Mouse (Mus musculus): ENCODE results near the gene Cpsf4. TPM values are rescaled to one million over a fixed set of nuclear protein-coding genes. Genes with fewer than 3 reads are reported as not detected.

Cpsf4 gene
- total RNA-seq, 1 experiment: 73.2 TPM

DNA sequence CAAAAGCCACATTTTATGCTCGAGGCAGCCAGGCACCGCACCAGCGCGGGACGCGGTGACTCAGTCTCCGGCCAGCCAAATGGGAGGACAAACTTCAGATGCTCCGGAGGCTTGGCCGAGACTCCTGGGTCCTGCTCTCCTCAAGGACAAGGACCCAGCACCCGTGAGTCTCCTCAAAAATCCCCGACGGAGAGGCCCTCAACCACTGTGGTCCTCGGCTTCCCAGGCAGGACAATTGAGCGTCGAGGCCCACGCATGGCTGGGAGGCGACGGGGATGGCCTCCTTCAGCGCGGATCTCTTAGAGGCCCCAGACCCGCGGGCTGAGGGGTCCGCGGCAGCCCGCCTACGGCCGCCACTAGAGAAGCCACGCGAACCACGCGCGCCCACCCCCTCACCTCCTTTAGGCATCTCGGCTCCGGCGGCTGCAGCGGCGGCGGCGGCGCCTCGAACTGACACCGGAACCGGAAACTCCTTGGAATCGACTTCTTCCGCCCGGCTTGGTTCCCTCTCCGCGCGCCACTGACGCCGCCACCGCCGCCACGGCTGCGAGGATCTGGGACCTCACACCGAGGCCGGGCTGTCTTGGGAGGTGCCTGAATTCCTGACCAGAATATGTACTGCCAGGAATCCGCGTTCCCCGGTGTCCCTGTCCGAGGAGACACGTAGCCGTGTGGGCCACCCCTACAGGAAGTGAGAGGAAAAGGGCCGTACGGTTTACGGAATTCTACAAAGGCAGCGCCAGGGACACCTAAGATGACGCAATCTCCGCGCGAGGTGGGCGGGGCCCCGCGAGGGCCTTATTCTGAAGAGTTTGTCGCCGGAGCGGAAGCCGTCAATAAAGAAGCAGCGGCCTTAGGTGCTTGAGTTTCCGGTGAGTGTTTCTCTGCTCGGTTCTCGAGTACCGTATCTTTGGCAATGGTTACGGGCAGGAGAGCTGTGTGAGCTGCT, 27.2 kb upstream of the Cpsf4 start, which contains the start of the genes Pdap1 and Bud31:
Pdap1 (minus strand) TSS at position 668 of the 949 bp plus-strand sequence.
Bud31 (plus strand) TSS at position 792 of the 949 bp plus-strand sequence.
- no peaks in the 10 kb centered on the region for H3K9me3 ChIP-seq (ENCODE audit: control insufficient read depth, insufficient read depth, low read depth, low read length)
- in situ Hi-C loops (cut with MboI; ENCODE audit: low sequenced_read_pairs in 2 of 2, unreplicated experiment in 2 of 2): no loop called here
- peak within 1 kb of the TSS; percentile 77 to 89 for H3K4me3 ChIP-seq (ENCODE audit: insufficient read depth in 1 of 2, low read depth in 1 of 2, low read length in 2 of 2, poor library complexity in 1 of 2, severe bottlenecking in 1 of 2)
- H3K36me3 ChIP-seq (ENCODE audit: control insufficient read depth, insufficient read depth, low read length, poor library complexity, severe bottlenecking): peaks cover 33% of the 10 kb centered on the region
- peaks cover 0 to 2% of the 10 kb centered on the region in 2 experiments; a peak in 2 of 4 replicates for H3K4me1 ChIP-seq (ENCODE audit: control insufficient read depth in 2 of 2, insufficient read depth in 2 of 2, low read length in 2 of 2, poor library complexity in 1 of 2)
- peak; percentile 79 for DNase-seq (ENCODE audit: low read depth, low spot score)
- peak within 1 kb of the TSS; percentile 96 for H3K27ac ChIP-seq (ENCODE audit: insufficient read depth, low read depth, low read length, poor library complexity, severe bottlenecking)
- TF ChIP-seq ZC3H11A (IDR thresholded peaks at IDR 0.05; ENCODE audit: borderline replicate concordance, low read depth, low read length) (no peak), ZNF384 (IDR thresholded peaks at IDR 0.05; ENCODE audit: low read depth, low read length) (0 out of 2 replicates have a peak, but pooled peaks have one; percentile 9), HCFC1 (IDR thresholded peaks at IDR 0.05; ENCODE audit: borderline replicate concordance, insufficient read depth, low read length) (peak; percentile 81)
- peak within 1 kb of the TSS; percentile 95 for H3K9ac ChIP-seq (ENCODE audit: insufficient read depth, low read depth, low read length, poor library complexity, severe bottlenecking)

GRCm38 (mm10) chr5:145140611-145141010, 26.4 kb upstream of the Cpsf4 start:
- Histone ChIP-seq H3K27ac (ENCODE audit: insufficient read depth, low read depth, low read length, poor library complexity, severe bottlenecking) (peak overlapping the region; percentile 63), H3K4me1 (ENCODE audit: control insufficient read depth in 2 of 2, insufficient read depth in 2 of 2, low read length in 2 of 2, poor library complexity in 1 of 2) (peaks cover 0 to 2% of the 10 kb centered on the region in 2 experiments; a peak in 2 of 4 replicates), H3K9ac (ENCODE audit: insufficient read depth, low read depth, low read length, poor library complexity, severe bottlenecking) (peak overlapping the region; percentile 95), H3K36me3 (ENCODE audit: control insufficient read depth, insufficient read depth, low read length, poor library complexity, severe bottlenecking) (peaks cover 34% of the 10 kb centered on the region), H3K4me3 (ENCODE audit: insufficient read depth in 1 of 2, low read depth in 1 of 2, low read length in 2 of 2, poor library complexity in 1 of 2, severe bottlenecking in 1 of 2) (peak overlapping the region; percentile 77 to 89), H3K9me3 (ENCODE audit: control insufficient read depth, insufficient read depth, low read depth, low read length) (no peaks in the 10 kb centered on the region)
- in situ Hi-C loops (cut with MboI; ENCODE audit: low sequenced_read_pairs in 2 of 2, unreplicated experiment in 2 of 2): no loop called here
- DNase-seq (ENCODE audit: low read depth, low spot score): no peak
- TF ChIP-seq ZC3H11A (IDR thresholded peaks at IDR 0.05; ENCODE audit: borderline replicate concordance, low read depth, low read length) (no peak), MAFK (IDR thresholded peaks at IDR 0.05; ENCODE audit: insufficient read depth, low read depth, low read length) (no peak), HCFC1 (IDR thresholded peaks at IDR 0.05; ENCODE audit: borderline replicate concordance, insufficient read depth, low read length) (no peak), ZNF384 (IDR thresholded peaks at IDR 0.05; ENCODE audit: low read depth, low read length) (no peak)

GRCm38 (mm10) chr5:145147748-145148147, 19.3 kb upstream of the Cpsf4 start:
- H3K4me3 ChIP-seq (ENCODE audit: insufficient read depth in 1 of 2, low read depth in 1 of 2, low read length in 2 of 2, poor library complexity in 1 of 2, severe bottlenecking in 1 of 2): no peak overlapping the region
- in situ Hi-C loops (cut with MboI; ENCODE audit: low sequenced_read_pairs in 2 of 2, unreplicated experiment in 2 of 2): no loop called here
- H3K9ac ChIP-seq (ENCODE audit: insufficient read depth, low read depth, low read length, poor library complexity, severe bottlenecking): no peak overlapping the region
- H3K27ac ChIP-seq (ENCODE audit: insufficient read depth, low read depth, low read length, poor library complexity, severe bottlenecking): no peak overlapping the region
- no peaks in the 10 kb centered on the region for H3K4me1 ChIP-seq (ENCODE audit: control insufficient read depth in 2 of 2, insufficient read depth in 2 of 2, low read length in 2 of 2, poor library complexity in 1 of 2)
- no peaks in the 10 kb centered on the region for H3K9me3 ChIP-seq (ENCODE audit: control insufficient read depth, insufficient read depth, low read depth, low read length)
- TF ChIP-seq MAFK (IDR thresholded peaks at IDR 0.05; ENCODE audit: insufficient read depth, low read depth, low read length): no peak
- no peak for TF ChIP-seq ZNF384 (IDR thresholded peaks at IDR 0.05; ENCODE audit: low read depth, low read length)
- no peak for TF ChIP-seq CHD2 (IDR thresholded peaks at IDR 0.05; ENCODE audit: low read depth, low read length)
- no peak for TF ChIP-seq HCFC1 (IDR thresholded peaks at IDR 0.05; ENCODE audit: borderline replicate concordance, insufficient read depth, low read length)
- no peak for TF ChIP-seq ZC3H11A (IDR thresholded peaks at IDR 0.05; ENCODE audit: borderline replicate concordance, low read depth, low read length)
- DNase-seq (ENCODE audit: low read depth, low spot score): no peak
- peaks cover 57% of the 10 kb centered on the region for H3K36me3 ChIP-seq (ENCODE audit: control insufficient read depth, insufficient read depth, low read length, poor library complexity, severe bottlenecking)

DNA sequence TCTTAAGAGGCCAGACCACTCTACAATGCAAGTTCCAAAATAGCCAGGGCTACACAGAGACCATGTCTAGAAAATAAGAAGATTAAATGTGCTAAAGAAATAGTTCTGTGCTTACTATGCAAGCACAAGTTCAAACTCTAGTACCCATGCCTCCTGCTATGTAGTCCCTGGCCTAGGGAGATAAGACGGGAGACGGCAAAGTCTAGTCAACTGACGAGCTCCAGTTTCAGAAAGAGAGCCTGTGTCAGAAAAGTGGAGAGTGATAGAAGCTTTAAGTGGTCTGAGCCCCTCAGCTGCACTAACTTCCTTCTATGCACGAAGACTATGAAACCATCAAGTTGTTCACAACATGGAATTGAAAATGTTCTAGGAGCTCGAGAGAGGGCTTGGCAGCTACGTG, 17.7 kb upstream of the Cpsf4 start:
- in situ Hi-C loops (cut with MboI; ENCODE audit: low sequenced_read_pairs in 2 of 2, unreplicated experiment in 2 of 2): no loop called here
- no peak overlapping the region for H3K4me3 ChIP-seq (ENCODE audit: insufficient read depth in 1 of 2, low read depth in 1 of 2, low read length in 2 of 2, poor library complexity in 1 of 2, severe bottlenecking in 1 of 2)
- DNase-seq (ENCODE audit: low read depth, low spot score): no peak
- no peak overlapping the region for H3K9ac ChIP-seq (ENCODE audit: insufficient read depth, low read depth, low read length, poor library complexity, severe bottlenecking)
- no peak for TF ChIP-seq ZNF384 (IDR thresholded peaks at IDR 0.05; ENCODE audit: low read depth, low read length)
- H3K9me3 ChIP-seq (ENCODE audit: control insufficient read depth, insufficient read depth, low read depth, low read length): no peaks in the 10 kb centered on the region
- no peak overlapping the region for H3K27ac ChIP-seq (ENCODE audit: insufficient read depth, low read depth, low read length, poor library complexity, severe bottlenecking)
- H3K4me1 ChIP-seq (ENCODE audit: control insufficient read depth in 2 of 2, insufficient read depth in 2 of 2, low read length in 2 of 2, poor library complexity in 1 of 2): no peaks in the 10 kb centered on the region
- peaks cover 58% of the 10 kb centered on the region for H3K36me3 ChIP-seq (ENCODE audit: control insufficient read depth, insufficient read depth, low read length, poor library complexity, severe bottlenecking)
